Mouse (Mus musculus): ENCODE measurements around the gene Raver2.

GRCm38 (mm10) chr4:101179836-101180235, 111.1 kb downstream of the Raver2 start:
- TF ChIP-seq CTCF (IDR thresholded peaks at IDR 0.05) (no peak), EP300 (IDR thresholded peaks at IDR 0.05; ENCODE audit: insufficient read depth, low read depth, low read length) (no peak)

Data from heart, adult 2 months (tissue).